Mouse (Mus musculus): ENCODE measurements around the gene Pigl. TPM values are rescaled to one million over a fixed set of nuclear protein-coding genes. Genes with fewer than 3 reads are reported as not detected.

Gene Pigl
- total and polyA plus RNA-seq, 3 experiments = 3.1 to 3.5 (median 3.5) TPM

GRCm38 (mm10) chr11:62538321-62539088 lies 80.2 kb downstream of the Pigl start:
- peak overlapping the region; percentile 69 for H3K27ac ChIP-seq
- no peaks in the 10 kb centered on the region for H3K27me3 ChIP-seq (ENCODE audit: control insufficient read depth, insufficient read depth, low read length)
- H3K4me3 ChIP-seq = peak overlapping the region; percentile 80
- H3K79me2 ChIP-seq (replicated peaks; ENCODE audit: control insufficient read depth, insufficient read depth, low read length) = no peaks in the 10 kb centered on the region; the same call in 1 of the 2 replicates
- H3K36me3 ChIP-seq (ENCODE audit: control insufficient read depth, insufficient read depth, low read length) = no peaks in the 10 kb centered on the region
- peaks cover 3% of the 10 kb centered on the region for H3K4me1 ChIP-seq (ENCODE audit: control insufficient read depth, insufficient read depth, low read length)
- peak overlapping the region; percentile 99 for H3K9ac ChIP-seq (ENCODE audit: low read depth, low read length)
- DNase-seq = peak; percentile 78
- WGBS = under 1% methylated on average over 60 of the region's 73 CpGs
- TF ChIP-seq CTCF (IDR thresholded peaks at IDR 0.05) (peak; percentile 35), POLR2A (IDR thresholded peaks at IDR 0.05; ENCODE audit: insufficient read depth, low read depth, low read length) (no peak)
- intact Hi-C loops (cut with DNase I) = loop anchor here (5.0 kb wide), 1 partner anchor 39 kb away; no protein-coding TSS in a partner anchor

- DNase-seq = peak; percentile 86 to 87
- peaks cover 3% of the 10 kb centered on the region for H3K4me1 ChIP-seq (ENCODE audit: control insufficient read depth, insufficient read depth, low read length)
- no peaks in the 10 kb centered on the region for H3K27me3 ChIP-seq (ENCODE audit: control insufficient read depth, insufficient read depth, low read length)
- peak within 1 kb of the TSS; percentile 99 for H3K9ac ChIP-seq (ENCODE audit: low read depth, low read length)
- intact Hi-C loops (cut with DNase I) = loop anchor here (5.0 kb wide), 1 partner anchor 38 kb away; no protein-coding TSS in a partner anchor
- H3K79me2 ChIP-seq (replicated peaks; ENCODE audit: control insufficient read depth, insufficient read depth, low read length) = no peaks in the 10 kb centered on the region; the same call in 1 of the 2 replicates
- no peak for TF ChIP-seq POLR2A (IDR thresholded peaks at IDR 0.05; ENCODE audit: insufficient read depth, low read depth, low read length)
- TF ChIP-seq CTCF (IDR thresholded peaks at IDR 0.05) = no peak
- TF ChIP-seq EP300 (IDR thresholded peaks at IDR 0.05; ENCODE audit: insufficient read depth, low read depth, low read length) = no peak
- no peaks in the 10 kb centered on the region for H3K36me3 ChIP-seq (ENCODE audit: control insufficient read depth, insufficient read depth, low read length)
- peak within 1 kb of the TSS; percentile 69 for H3K27ac ChIP-seq
- 8% methylated on average over 57 of the region's 57 CpGs for WGBS
- H3K4me3 ChIP-seq = peak within 1 kb of the TSS; percentile 80
Measured at GRCm38 (mm10) chr11:62539089-62539890, 81.0 kb downstream of the Pigl start, which contains the start of gene Cenpv. Gene Cenpv (minus strand): TSS chr11:62539261.

GRCm38 (mm10) chr11:62540167-62540566 lies 81.9 kb downstream of the Pigl start:
- Histone ChIP-seq H3K79me2 (replicated peaks; ENCODE audit: control insufficient read depth, insufficient read depth, low read length) (no peaks in the 10 kb centered on the region; the same call in 1 of the 2 replicates), H3K9ac (ENCODE audit: low read depth, low read length) (no peak overlapping the region), H3K4me1 (ENCODE audit: control insufficient read depth, insufficient read depth, low read length) (peaks cover 3% of the 10 kb centered on the region), H3K27me3 (ENCODE audit: control insufficient read depth, insufficient read depth, low read length) (no peaks in the 10 kb centered on the region), H3K36me3 (ENCODE audit: control insufficient read depth, insufficient read depth, low read length) (no peaks in the 10 kb centered on the region), H3K4me3 (no peak overlapping the region), H3K27ac (no peak overlapping the region)
- intact Hi-C loops (cut with DNase I) = no loop called here
- 90% methylated on average over 7 of the region's 7 CpGs for WGBS
- TF ChIP-seq EP300 (IDR thresholded peaks at IDR 0.05; ENCODE audit: insufficient read depth, low read depth, low read length) (no peak), CTCF (IDR thresholded peaks at IDR 0.05) (no peak), POLR2A (IDR thresholded peaks at IDR 0.05; ENCODE audit: insufficient read depth, low read depth, low read length) (no peak)
- DNase-seq = no peak

GRCm38 (mm10) chr11:62540969-62541368 lies 82.7 kb downstream of the Pigl start:
- Histone ChIP-seq H3K36me3 (ENCODE audit: control insufficient read depth, insufficient read depth, low read length) (no peaks in the 10 kb centered on the region), H3K27me3 (ENCODE audit: control insufficient read depth, insufficient read depth, low read length) (no peaks in the 10 kb centered on the region), H3K27ac (no peak overlapping the region), H3K4me3 (no peak overlapping the region), H3K9ac (ENCODE audit: low read depth, low read length) (no peak overlapping the region), H3K4me1 (ENCODE audit: control insufficient read depth, insufficient read depth, low read length) (peaks cover 3% of the 10 kb centered on the region), H3K79me2 (replicated peaks; ENCODE audit: control insufficient read depth, insufficient read depth, low read length) (no peaks in the 10 kb centered on the region; the same call in 1 of the 2 replicates)
- WGBS = 58% methylated on average over 2 of the region's 2 CpGs
- TF ChIP-seq EP300 (IDR thresholded peaks at IDR 0.05; ENCODE audit: insufficient read depth, low read depth, low read length) (no peak), POLR2A (IDR thresholded peaks at IDR 0.05; ENCODE audit: insufficient read depth, low read depth, low read length) (no peak), CTCF (IDR thresholded peaks at IDR 0.05) (no peak)
- intact Hi-C loops (cut with DNase I) = no loop called here
- no peak for DNase-seq

GRCm38 (mm10) chr11:62541581-62541980 lies 83.3 kb downstream of the Pigl start:
- Histone ChIP-seq H3K9ac (ENCODE audit: low read depth, low read length) (no peak overlapping the region), H3K4me3 (no peak overlapping the region), H3K27ac (no peak overlapping the region), H3K4me1 (ENCODE audit: control insufficient read depth, insufficient read depth, low read length) (peaks cover 3% of the 10 kb centered on the region), H3K79me2 (replicated peaks; ENCODE audit: control insufficient read depth, insufficient read depth, low read length) (no peaks in the 10 kb centered on the region; the same call in 1 of the 2 replicates), H3K27me3 (ENCODE audit: control insufficient read depth, insufficient read depth, low read length) (no peaks in the 10 kb centered on the region), H3K36me3 (ENCODE audit: control insufficient read depth, insufficient read depth, low read length) (no peaks in the 10 kb centered on the region)
- intact Hi-C loops (cut with DNase I) = no loop called here
- TF ChIP-seq EP300 (IDR thresholded peaks at IDR 0.05; ENCODE audit: insufficient read depth, low read depth, low read length) = no peak
- TF ChIP-seq CTCF (IDR thresholded peaks at IDR 0.05) = no peak
- TF ChIP-seq POLR2A (IDR thresholded peaks at IDR 0.05; ENCODE audit: insufficient read depth, low read depth, low read length) = no peak
- WGBS = 81% methylated on average over 8 of the region's 8 CpGs
- DNase-seq = no peak

All from heart, adult 2 months (tissue).